Mouse (Mus musculus): Measurements from ENCODE around the gene Etv3. TPM values are rescaled to one million over a fixed set of nuclear protein-coding genes. Genes with fewer than 3 reads are reported as not detected.
"Not testable (repeated sequence)": the region's sequence is repeated elsewhere in the genome, so short reads cannot be mapped to it uniquely, and the experiment has no call there.

Gene Etv3
- polyA plus RNA-seq, 2 experiments: 1.3 to 2.7 TPM

GRCm38 (mm10) chr3:87553196-87553935 is 28.2 kb downstream of the Etv3 start:
- Histone ChIP-seq H3K27ac (no peak overlapping the region), H3K4me2 (ENCODE audit: low read depth) (no peak overlapping the region), H3K36me3 (replicated peaks; ENCODE audit: control insufficient read depth, insufficient read depth, low read depth) (no peaks in the 10 kb centered on the region), H3K9ac (replicated peaks) (no peak overlapping the region), H3K27me3 (ENCODE audit: control insufficient read depth, insufficient read depth, low read length) (no peaks in the 10 kb centered on the region; the same call in 1 of the 2 replicates), H3K4me3 (ENCODE audit: insufficient read depth in 1 of 2, low read depth in 2 of 2, low read length in 2 of 2) (no peak overlapping the region), H3K4me1 (replicated peaks; ENCODE audit: control insufficient read depth in 2 of 2, insufficient read depth in 2 of 2, low read length in 1 of 2) (no peaks in the 10 kb centered on the region; a peak in 1 of 4 replicates), H3K9me3 (ENCODE audit: control insufficient read depth, low read length) (no peaks in the 10 kb centered on the region)
- 65% methylated on average over 11 of the region's 11 CpGs for WGBS (ENCODE audit: insufficient replicate concordance)
- ATAC-seq (ENCODE audit: insufficient read depth) (no peak), DNase-seq (ENCODE audit: low read depth in 3 of 3, low spot score in 3 of 3) (no peak)
- no peak for TF ChIP-seq EP300 (IDR thresholded peaks at IDR 0.05; ENCODE audit: low read depth)
- TF ChIP-seq CTCF (IDR thresholded peaks at IDR 0.05; ENCODE audit: low read depth): no peak

- H3K36me3 ChIP-seq (replicated peaks; ENCODE audit: control insufficient read depth, insufficient read depth, low read depth); H3K4me1 ChIP-seq (replicated peaks; ENCODE audit: control insufficient read depth in 2 of 2, insufficient read depth in 2 of 2, low read length in 1 of 2); ATAC-seq (ENCODE audit: insufficient read depth); H3K9me3 ChIP-seq (ENCODE audit: control insufficient read depth, low read length); H3K4me2 ChIP-seq (ENCODE audit: low read depth); H3K27ac ChIP-seq; DNase-seq (ENCODE audit: low read depth in 3 of 3, low spot score in 3 of 3); H3K4me3 ChIP-seq (ENCODE audit: insufficient read depth in 1 of 2, low read depth in 2 of 2, low read length in 2 of 2); H3K9ac ChIP-seq (replicated peaks); H3K27me3 ChIP-seq (ENCODE audit: control insufficient read depth, insufficient read depth, low read length): not testable (repeated sequence)
- WGBS (ENCODE audit: insufficient replicate concordance): 61% methylated on average over 9 of the region's 13 CpGs
These were observed 29.7 kb downstream of the Etv3 start for GRCm38 (mm10) chr3:87554859-87555258.

- no peak overlapping the region for H3K4me2 ChIP-seq (ENCODE audit: low read depth)
- WGBS (ENCODE audit: insufficient replicate concordance): 47% methylated on average over 3 of the region's 3 CpGs
- H3K4me1 ChIP-seq (replicated peaks; ENCODE audit: control insufficient read depth in 2 of 2, insufficient read depth in 2 of 2, low read length in 1 of 2): no peaks in the 10 kb centered on the region; a peak in 1 of 4 replicates
- no peak overlapping the region for H3K27ac ChIP-seq
- no peaks in the 10 kb centered on the region for H3K36me3 ChIP-seq (replicated peaks; ENCODE audit: control insufficient read depth, insufficient read depth, low read depth)
- no peak overlapping the region for H3K4me3 ChIP-seq (ENCODE audit: insufficient read depth in 1 of 2, low read depth in 2 of 2, low read length in 2 of 2)
- no peak for DNase-seq (ENCODE audit: low read depth in 3 of 3, low spot score in 3 of 3)
- no peak overlapping the region for H3K9ac ChIP-seq (replicated peaks)
- TF ChIP-seq EP300 (IDR thresholded peaks at IDR 0.05; ENCODE audit: low read depth) (no peak), CTCF (IDR thresholded peaks at IDR 0.05; ENCODE audit: low read depth) (no peak)
- ATAC-seq (ENCODE audit: insufficient read depth): no peak
- H3K27me3 ChIP-seq (ENCODE audit: control insufficient read depth, insufficient read depth, low read length): no peaks in the 10 kb centered on the region
- no peaks in the 10 kb centered on the region for H3K9me3 ChIP-seq (ENCODE audit: control insufficient read depth, low read length)
These were observed 30.9 kb downstream of the Etv3 start for GRCm38 (mm10) chr3:87556109-87556531.

- Histone ChIP-seq H3K4me2 (ENCODE audit: low read depth) (no peak overlapping the region), H3K4me1 (replicated peaks; ENCODE audit: control insufficient read depth in 2 of 2, insufficient read depth in 2 of 2, low read length in 1 of 2) (no peaks in the 10 kb centered on the region; a peak in 1 of 4 replicates), H3K27ac (no peak overlapping the region), H3K4me3 (ENCODE audit: insufficient read depth in 1 of 2, low read depth in 2 of 2, low read length in 2 of 2) (no peak overlapping the region), H3K9me3 (ENCODE audit: control insufficient read depth, low read length) (no peaks in the 10 kb centered on the region), H3K27me3 (ENCODE audit: control insufficient read depth, insufficient read depth, low read length) (no peaks in the 10 kb centered on the region), H3K9ac (replicated peaks) (no peak overlapping the region), H3K36me3 (replicated peaks; ENCODE audit: control insufficient read depth, insufficient read depth, low read depth) (no peaks in the 10 kb centered on the region)
- ATAC-seq (ENCODE audit: insufficient read depth) (no peak), DNase-seq (ENCODE audit: low read depth in 3 of 3, low spot score in 3 of 3) (no peak)
- WGBS (ENCODE audit: insufficient replicate concordance): 50% methylated on average over 12 of the region's 12 CpGs
- TF ChIP-seq CTCF (IDR thresholded peaks at IDR 0.05; ENCODE audit: low read depth): no peak
- TF ChIP-seq EP300 (IDR thresholded peaks at IDR 0.05; ENCODE audit: low read depth): no peak
These were observed 31.6 kb downstream of the Etv3 start for GRCm38 (mm10) chr3:87556668-87557278.

- no peak for DNase-seq (ENCODE audit: low read depth in 3 of 3, low spot score in 3 of 3)
- H3K9me3 ChIP-seq (ENCODE audit: control insufficient read depth, low read length): no peaks in the 10 kb centered on the region
- H3K4me1 ChIP-seq (replicated peaks; ENCODE audit: control insufficient read depth in 2 of 2, insufficient read depth in 2 of 2, low read length in 1 of 2): no peaks in the 10 kb centered on the region; a peak in 1 of 4 replicates
- no peak overlapping the region for H3K4me3 ChIP-seq (ENCODE audit: insufficient read depth in 1 of 2, low read depth in 2 of 2, low read length in 2 of 2)
- no peak for ATAC-seq (ENCODE audit: insufficient read depth)
- no peak overlapping the region for H3K9ac ChIP-seq (replicated peaks)
- no peaks in the 10 kb centered on the region for H3K27me3 ChIP-seq (ENCODE audit: control insufficient read depth, insufficient read depth, low read length)
- no peak overlapping the region for H3K27ac ChIP-seq
- H3K36me3 ChIP-seq (replicated peaks; ENCODE audit: control insufficient read depth, insufficient read depth, low read depth): no peaks in the 10 kb centered on the region
- 51% methylated on average over 3 of the region's 3 CpGs for WGBS (ENCODE audit: insufficient replicate concordance)
- no peak overlapping the region for H3K4me2 ChIP-seq (ENCODE audit: low read depth)
- TF ChIP-seq EP300 (IDR thresholded peaks at IDR 0.05; ENCODE audit: low read depth) (no peak), CTCF (IDR thresholded peaks at IDR 0.05; ENCODE audit: low read depth) (no peak)
These were observed 34.9 kb downstream of the Etv3 start for GRCm38 (mm10) chr3:87560156-87560555.
